Mouse (Mus musculus): Measurements from ENCODE around the gene Gm21962. TPM values are rescaled to one million over a fixed set of nuclear protein-coding genes. Genes with fewer than 3 reads are reported as not detected.

The Gm21962 gene
- total RNA-seq, 4 experiments from 2014 or later = not detected

- no peak for DNase-seq
Measured at GRCm38 (mm10) chr3:137716573-137717157, 45.3 kb downstream of the Gm21962 start.

Small RNA genes within 50 kb of the gene (microRNA-seq; reads per million reads assigned to microRNA genes)
- gene Gm22468 = 0 reads per million in 2 experiments

Other genes with a start within 250 kb of the Gm21962 start
- gene Ddit4l, start 49.9 kb upstream of the Gm21962 start, total RNA-seq (2022) = 1 to 10 TPM; 1.1 to 2.0 (median 1.5) TPM
- gene H2afz, start 193.0 kb downstream of the Gm21962 start, total RNA-seq (2022) = 100 to 1,000 TPM; 124 to 155 (median 138) TPM
- gene Dnajb14, start 196.2 kb downstream of the Gm21962 start, total RNA-seq (2022) = 10 to 100 TPM; 21.1 to 29.1 (median 27.3) TPM
- gene Lamtor3, start 247.0 kb downstream of the Gm21962 start, total RNA-seq (2022) = 10 to 100 TPM; 62.8 to 80.3 (median 71.5) TPM

All from adrenal gland, adult 8-10 months (tissue).